Mouse (Mus musculus) intestine, embryonic 16.5 days (tissue): Measurements from ENCODE around the gene Itga1. TPM values are rescaled to one million over a fixed set of nuclear protein-coding genes. Genes with fewer than 3 reads are reported as not detected.
A peak's percentile ranks its signal among the peaks of the same experiment; 100 is the strongest.

Source experiments
- ATAC-seq: fragments of 200-750 bp; cut with Nextera tagmentation; 2 replicates; pipeline ENCODE4 v1.8.0; 2017; ENCODE audit warnings: moderate TSS enrichment, moderate library complexity
- H3K27ac ChIP-seq: fragments of 300-500 bp; sonication (generic); 2 replicates; pipeline ENCODE4 v1.5.1; 2014; ENCODE audit warnings: mild to moderate bottlenecking, low read length
- H3K27me3 ChIP-seq: fragments of 300-500 bp; sonication (generic); replicated peaks from 2 replicates; pipeline ENCODE4 v1.6.1; 2014; ENCODE audit warnings: low read length, control low read depth, mixed read lengths; ENCODE audit not compliant: control insufficient read depth, insufficient read depth
- H3K36me3 ChIP-seq: fragments of 300-500 bp; sonication (generic); 2 replicates; pipeline ENCODE4 v1.6.1; 2014; ENCODE audit warnings: low read length, control low read depth; ENCODE audit not compliant: control insufficient read depth, insufficient read depth
- H3K4me1 ChIP-seq: fragments of 300-500 bp; sonication (generic); 2 replicates; pipeline ENCODE4 v1.6.1; 2014; ENCODE audit warnings: low read length, control low read depth, mixed read lengths; ENCODE audit not compliant: control insufficient read depth, insufficient read depth
- H3K4me2 ChIP-seq: fragments of 300-500 bp; sonication (generic); 2 replicates; pipeline ENCODE4 v1.6.1; 2014; ENCODE audit warnings: low read depth, low read length, control low read depth
- H3K4me3 ChIP-seq: fragments of 300-500 bp; sonication (generic); 2 replicates; pipeline ENCODE4 v1.5.1; 2014; ENCODE audit warnings: mild to moderate bottlenecking, low read length
- H3K9ac ChIP-seq: fragments of 300-500 bp; sonication (generic); 2 replicates; pipeline ENCODE4 v1.6.1; 2014; ENCODE audit warnings: low read depth, low read length
- H3K9me3 ChIP-seq: fragments of 300-500 bp; sonication (generic); 2 replicates; pipeline ENCODE4 v1.6.1; 2016; ENCODE audit warnings: low read length, control low read depth; ENCODE audit not compliant: control insufficient read depth
- WGBS: fragments of 180-500 bp; shearing (Covaris S2); extraction: QIAGEN DNeasy Blood & Tissue Kit; methylation state at CpG from one replicate; pipeline ENCODE4 v1.1.7; 2014; 5-methylcytosine and 5-hydroxymethylcytosine counted together
- polyA plus RNA-seq: library from polyadenylated mRNA; unstranded; fragments of >200 nt; fragmentation: Nextera tagmentation; extraction: Ambion mirVana; gene quantifications from 2 replicates; pipeline ENCODE4 v1.2.1, GENCODE M21; 2015

The Itga1 gene
- 15.4 and 18.6 TPM in 2 replicates for polyA plus RNA-seq

GRCm38 (mm10) chr13:115101355-115102191 lies at the start of gene Itga1, which contains the start of gene Gm49395:
Itga1 (minus strand) TSS chr13:115101964.
Gm49395 (minus strand) TSS chr13:115101921.
- Histone ChIP-seq H3K27me3 (no peaks in the 10 kb centered on the region), H3K4me2 (peak within 1 kb of the TSS; percentile 80), H3K27ac (peak within 1 kb of the TSS; percentile 82), H3K4me1 (no peaks in the 10 kb centered on the region), H3K9ac (peak within 1 kb of the TSS; percentile 72), H3K4me3 (peak within 1 kb of the TSS; percentile 60), H3K9me3 (no peaks in the 10 kb centered on the region), H3K36me3 (no peaks in the 10 kb centered on the region; the same call in 1 of the 2 replicates)
- WGBS, result under 1% methylated on average over 39 of the region's 39 CpGs
- peak; percentile 95 for ATAC-seq

- 83% methylated on average over 1 of the region's 1 CpGs for WGBS
- H3K27ac ChIP-seq, result no peak overlapping the region
These were observed 48.8 kb upstream of the Itga1 start for GRCm38 (mm10) chr13:115150602-115151001.

GRCm38 (mm10) chr13:115149849-115150248 lies 48.1 kb upstream of the Itga1 start:
- H3K9ac ChIP-seq, result no peak overlapping the region
- H3K9me3 ChIP-seq, result no peaks in the 10 kb centered on the region
- no peak overlapping the region for H3K4me2 ChIP-seq
- no peaks in the 10 kb centered on the region for H3K36me3 ChIP-seq
- H3K27ac ChIP-seq, result no peak overlapping the region
- H3K27me3 ChIP-seq, result no peaks in the 10 kb centered on the region
- H3K4me3 ChIP-seq, result no peak overlapping the region
- 89% methylated on average over 6 of the region's 6 CpGs for WGBS
- no peak for ATAC-seq
- H3K4me1 ChIP-seq, result no peaks in the 10 kb centered on the region

More at GRCm38 (mm10) chr13:115150602-115151001, 48.8 kb upstream of the Itga1 start:
- ATAC-seq, result no peak
- Histone ChIP-seq H3K27me3 (no peaks in the 10 kb centered on the region), H3K9ac (no peak overlapping the region), H3K36me3 (no peaks in the 10 kb centered on the region), H3K9me3 (no peaks in the 10 kb centered on the region), H3K4me1 (no peaks in the 10 kb centered on the region), H3K4me2 (no peak overlapping the region), H3K4me3 (no peak overlapping the region)

GRCm38 (mm10) chr13:115143575-115143974 lies 41.8 kb upstream of the Itga1 start:
- H3K36me3 ChIP-seq, result no peaks in the 10 kb centered on the region
- no peak overlapping the region for H3K27ac ChIP-seq
- no peaks in the 10 kb centered on the region for H3K27me3 ChIP-seq
- no peaks in the 10 kb centered on the region for H3K4me1 ChIP-seq
- H3K9ac ChIP-seq, result no peak overlapping the region
- no peak for ATAC-seq
- no peak overlapping the region for H3K4me2 ChIP-seq
- H3K9me3 ChIP-seq, result no peaks in the 10 kb centered on the region
- no peak overlapping the region for H3K4me3 ChIP-seq
- 85% methylated on average over 2 of the region's 2 CpGs for WGBS

GRCm38 (mm10) chr13:115142066-115142465 lies 40.3 kb upstream of the Itga1 start:
- Histone ChIP-seq H3K36me3 (no peaks in the 10 kb centered on the region), H3K4me2 (no peak overlapping the region), H3K4me3 (no peak overlapping the region), H3K9me3 (no peaks in the 10 kb centered on the region), H3K4me1 (no peaks in the 10 kb centered on the region), H3K27me3 (no peaks in the 10 kb centered on the region), H3K27ac (no peak overlapping the region), H3K9ac (no peak overlapping the region)
- 86% methylated on average over 3 of the region's 3 CpGs for WGBS
- no peak for ATAC-seq

- ATAC-seq, result no peak
- Histone ChIP-seq H3K9me3 (no peaks in the 10 kb centered on the region), H3K27ac (no peak overlapping the region), H3K4me2 (no peak overlapping the region), H3K36me3 (no peaks in the 10 kb centered on the region), H3K27me3 (no peaks in the 10 kb centered on the region), H3K4me1 (no peaks in the 10 kb centered on the region), H3K4me3 (no peak overlapping the region), H3K9ac (no peak overlapping the region)
- 92% methylated on average over 7 of the region's 7 CpGs for WGBS
These were observed 36.7 kb upstream of the Itga1 start for GRCm38 (mm10) chr13:115138513-115138912.

GRCm38 (mm10) chr13:115136761-115137160 lies 35.0 kb upstream of the Itga1 start:
- Histone ChIP-seq H3K9me3 (no peaks in the 10 kb centered on the region), H3K4me3 (no peak overlapping the region), H3K27me3 (no peaks in the 10 kb centered on the region), H3K36me3 (no peaks in the 10 kb centered on the region), H3K27ac (no peak overlapping the region), H3K4me1 (no peaks in the 10 kb centered on the region), H3K4me2 (no peak overlapping the region), H3K9ac (no peak overlapping the region)
- ATAC-seq, result no peak
- WGBS, result 72% methylated on average over 3 of the region's 3 CpGs

GRCm38 (mm10) chr13:115132435-115132834 lies 30.7 kb upstream of the Itga1 start:
- 25% methylated on average over 5 of the region's 5 CpGs for WGBS
- Histone ChIP-seq H3K27me3 (no peaks in the 10 kb centered on the region), H3K9me3 (no peaks in the 10 kb centered on the region), H3K4me3 (no peak overlapping the region), H3K36me3 (no peaks in the 10 kb centered on the region), H3K4me2 (no peak overlapping the region), H3K9ac (no peak overlapping the region), H3K4me1 (no peaks in the 10 kb centered on the region), H3K27ac (no peak overlapping the region)
- ATAC-seq, result no peak

- WGBS, result 63% methylated on average over 3 of the region's 3 CpGs
- no peak for ATAC-seq
- Histone ChIP-seq H3K9me3 (no peaks in the 10 kb centered on the region), H3K4me2 (no peak overlapping the region), H3K4me3 (no peak overlapping the region), H3K4me1 (no peaks in the 10 kb centered on the region), H3K27me3 (no peaks in the 10 kb centered on the region), H3K36me3 (no peaks in the 10 kb centered on the region), H3K9ac (no peak overlapping the region), H3K27ac (no peak overlapping the region)
These were observed 29.6 kb upstream of the Itga1 start for GRCm38 (mm10) chr13:115131381-115131780.
